Mouse (Mus musculus) olfactory bulb, adult 2 months (tissue): ENCODE data around the gene Gm10260.

ENCODE experiments used
- CTCF ChIP-seq: fragments of 200-500 bp; IDR thresholded peaks from 2 replicates; pipeline ENCODE4 v1.5.1; 2012; ENCODE audit warnings: low read depth, mild to moderate bottlenecking, low read length, moderate library complexity; ENCODE audit not compliant: insufficient read depth
- POLR2A ChIP-seq: fragments of 200-500 bp; IDR thresholded peaks from 2 replicates; pipeline ENCODE4 v1.6.1; 2012; ENCODE audit warnings: mild to moderate bottlenecking, low read depth, low read length, moderate library complexity; ENCODE audit not compliant: insufficient read depth

- TF ChIP-seq POLR2A (no peak), CTCF (no peak)
These were observed 21.6 kb upstream of the Gm10260 start for GRCm38 (mm10) chr13:97782063-97782462.
